Mouse (Mus musculus) forebrain, embryonic 14.5 days (tissue): ENCODE results near the gene Hmcn2. TPM values are rescaled to one million over a fixed set of nuclear protein-coding genes. Genes with fewer than 3 reads are reported as not detected.
A peak's percentile ranks its signal among the peaks of the same experiment; 100 is the strongest.

Source experiments
- ATAC-seq: fragments of 200-750 bp; cut with Nextera tagmentation; 2 replicates; pipeline ENCODE4 v1.8.0; 2017; ENCODE audit warnings: mild to moderate bottlenecking, moderate library complexity
- DNase-seq: peaks from one replicate; pipeline ENCODE4 v3.0.0-alpha.2; 2015; ENCODE audit warnings: low spot score
- H3K27ac ChIP-seq: fragments of 300-500 bp; sonication (generic); 2 replicates; pipeline ENCODE4 v1.5.1; 2014; ENCODE audit warnings: low read depth, mild to moderate bottlenecking, control low read depth, low read length, moderate library complexity
- H3K27me3 ChIP-seq: fragments of 300-500 bp; sonication (generic); replicated peaks from 2 replicates; pipeline ENCODE4 v1.6.1; 2014; ENCODE audit warnings: low read length, control low read depth, mixed read lengths; ENCODE audit not compliant: control insufficient read depth, insufficient read depth
- H3K36me3 ChIP-seq: fragments of 300-500 bp; sonication (generic); 2 replicates; pipeline ENCODE4 v1.6.1; 2014; ENCODE audit warnings: low read length, control low read depth; ENCODE audit not compliant: control insufficient read depth, insufficient read depth
- H3K4me1 ChIP-seq: fragments of 300-500 bp; sonication (generic); 2 replicates; pipeline ENCODE4 v1.6.1; 2014; ENCODE audit warnings: antibody characterized with exemption, low read length, control low read depth; ENCODE audit not compliant: control insufficient read depth, insufficient read depth
- H3K4me2 ChIP-seq: fragments of 300-500 bp; sonication (generic); 2 replicates; pipeline ENCODE4 v1.6.1; 2014; ENCODE audit warnings: mild to moderate bottlenecking, control low read depth, low read length
- H3K4me3 ChIP-seq: fragments of 300-500 bp; sonication (generic); 2 replicates; pipeline ENCODE4 v1.5.1; 2014; ENCODE audit warnings: low read depth, low read length, control low read depth
- H3K9ac ChIP-seq: fragments of 300-500 bp; sonication (generic); 2 replicates; pipeline ENCODE4 v1.6.1; 2014; ENCODE audit warnings: mild to moderate bottlenecking, low read length, control low read depth, moderate library complexity
- H3K9me3 ChIP-seq: fragments of 300-500 bp; sonication (generic); replicated peaks from 2 replicates; pipeline ENCODE4 v1.6.1; 2016; ENCODE audit warnings: low read length, control low read depth, mixed read lengths; ENCODE audit not compliant: control insufficient read depth
- WGBS: fragments of 180-500 bp; shearing (Covaris S2); extraction: QIAGEN DNeasy Blood & Tissue Kit; methylation state at CpG from one replicate; pipeline ENCODE4 v1.1.7; 2014; 5-methylcytosine and 5-hydroxymethylcytosine counted together
- polyA plus RNA-seq: library from polyadenylated mRNA; unstranded; fragments of >200 nt; fragmentation: Nextera tagmentation; extraction: Ambion mirVana; gene quantifications from 2 replicates; pipeline ENCODE4 v1.2.1, GENCODE M21; 2014

Gene Hmcn2
- polyA plus RNA-seq, 1 experiment from 2014 or later, result 0.17 TPM

GRCm38 (mm10) chr2:31278483-31278882, 35.7 kb upstream of the Hmcn2 start:
- Histone ChIP-seq H3K9me3 (no peaks in the 10 kb centered on the region), H3K36me3 (peaks cover 32% of the 10 kb centered on the region), H3K4me1 (peaks cover 3% of the 10 kb centered on the region; the same call in 1 of the 2 replicates), H3K27ac (peak overlapping the region; percentile 48; the same call in 1 of the 2 replicates), H3K9ac (no peak overlapping the region), H3K4me3 (no peak overlapping the region), H3K27me3 (no peaks in the 10 kb centered on the region), H3K4me2 (no peak overlapping the region)
- DNase-seq (peak; percentile 60), ATAC-seq (no peak)
- WGBS, result 53% methylated on average over 5 of the region's 5 CpGs

- no peak overlapping the region for H3K4me2 ChIP-seq
- H3K36me3 ChIP-seq, result peaks cover 50% of the 10 kb centered on the region
- H3K9ac ChIP-seq, result no peak overlapping the region
- 66% methylated on average over 8 of the region's 8 CpGs for WGBS
- ATAC-seq, result peak; percentile 12; the same call in 1 of the 2 replicates
- peak; percentile 55 for DNase-seq
- no peak overlapping the region for H3K4me3 ChIP-seq
- no peak overlapping the region for H3K27ac ChIP-seq
- no peaks in the 10 kb centered on the region for H3K27me3 ChIP-seq
- peaks cover 3% of the 10 kb centered on the region; the same call in 1 of the 2 replicates for H3K4me1 ChIP-seq
- H3K9me3 ChIP-seq, result no peaks in the 10 kb centered on the region
Measured at GRCm38 (mm10) chr2:31281138-31281537, 33.1 kb upstream of the Hmcn2 start.

- Histone ChIP-seq H3K9ac (no peak overlapping the region), H3K36me3 (peaks cover 61% of the 10 kb centered on the region), H3K4me3 (no peak overlapping the region), H3K27ac (no peak overlapping the region), H3K9me3 (no peaks in the 10 kb centered on the region), H3K27me3 (no peaks in the 10 kb centered on the region), H3K4me2 (no peak overlapping the region), H3K4me1 (peaks cover 3% of the 10 kb centered on the region; the same call in 1 of the 2 replicates)
- WGBS, result 53% methylated on average over 7 of the region's 7 CpGs
- ATAC-seq, result no peak
- DNase-seq, result no peak
Measured at GRCm38 (mm10) chr2:31282266-31282665, 31.9 kb upstream of the Hmcn2 start.

- Histone ChIP-seq H3K9me3 (no peaks in the 10 kb centered on the region), H3K27me3 (no peaks in the 10 kb centered on the region), H3K4me1 (peaks cover 3% of the 10 kb centered on the region; the same call in 1 of the 2 replicates), H3K4me2 (no peak overlapping the region), H3K27ac (no peak overlapping the region), H3K4me3 (no peak overlapping the region), H3K36me3 (peaks cover 63% of the 10 kb centered on the region), H3K9ac (no peak overlapping the region)
- no peak for ATAC-seq
- no peak for DNase-seq
- WGBS, result 96% methylated on average over 12 of the region's 12 CpGs
Measured at GRCm38 (mm10) chr2:31282880-31283279, 31.3 kb upstream of the Hmcn2 start.

GRCm38 (mm10) chr2:31284531-31284930, 29.7 kb upstream of the Hmcn2 start:
- DNase-seq, result no peak
- no peak overlapping the region for H3K4me3 ChIP-seq
- 89% methylated on average over 5 of the region's 5 CpGs for WGBS
- H3K4me1 ChIP-seq, result no peaks in the 10 kb centered on the region
- peaks cover 77% of the 10 kb centered on the region for H3K36me3 ChIP-seq
- no peak overlapping the region for H3K27ac ChIP-seq
- no peaks in the 10 kb centered on the region for H3K9me3 ChIP-seq
- no peak for ATAC-seq
- no peak overlapping the region for H3K9ac ChIP-seq
- no peaks in the 10 kb centered on the region for H3K27me3 ChIP-seq
- no peak overlapping the region for H3K4me2 ChIP-seq

- Histone ChIP-seq H3K36me3 (peaks cover 58% of the 10 kb centered on the region), H3K9me3 (no peaks in the 10 kb centered on the region)
Measured at GRCm38 (mm10) chr2:31291421-31291820, 22.8 kb upstream of the Hmcn2 start.

GRCm38 (mm10) chr2:31294985-31295384, 19.2 kb upstream of the Hmcn2 start:
- WGBS, result 0% methylated on average over 4 of the region's 4 CpGs
- Histone ChIP-seq H3K27me3 (no peaks in the 10 kb centered on the region), H3K36me3 (peaks cover 31% of the 10 kb centered on the region), H3K9ac (no peak overlapping the region), H3K9me3 (no peaks in the 10 kb centered on the region), H3K4me2 (no peak overlapping the region), H3K4me1 (0 out of 2 replicates have a peak, but pooled peaks cover 3% of the 10 kb centered on the region), H3K27ac (no peak overlapping the region), H3K4me3 (no peak overlapping the region)
- peak; percentile 71 for DNase-seq
- ATAC-seq, result no peak

More at GRCm38 (mm10) chr2:31291421-31291820, 22.8 kb upstream of the Hmcn2 start:
- Histone ChIP-seq H3K27ac (no peak overlapping the region), H3K4me1 (no peaks in the 10 kb centered on the region), H3K9ac (no peak overlapping the region), H3K27me3 (no peaks in the 10 kb centered on the region), H3K4me2 (no peak overlapping the region), H3K4me3 (no peak overlapping the region)
- DNase-seq, result peak; percentile 58
- no peak for ATAC-seq
- 10% methylated on average over 6 of the region's 6 CpGs for WGBS

DNA sequence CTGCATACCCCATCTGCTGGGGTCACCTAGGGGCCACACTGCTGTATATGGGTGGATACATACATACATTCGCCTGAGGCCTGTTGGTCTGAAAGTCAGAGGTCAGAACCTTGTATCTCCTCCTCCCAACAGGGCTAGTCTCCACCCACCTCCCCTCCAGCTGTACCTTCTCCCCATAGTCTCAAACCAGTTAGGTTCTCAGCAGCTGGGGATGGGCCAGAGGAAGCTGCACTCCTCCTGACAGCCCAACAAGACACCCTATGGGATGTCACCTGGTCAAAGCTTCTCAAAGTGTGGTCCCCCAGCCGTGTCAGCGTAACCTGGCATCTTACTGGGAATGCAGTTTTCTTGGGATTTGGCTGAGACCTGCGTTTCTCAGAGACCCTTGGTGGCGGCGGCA, 17.8 kb upstream of the Hmcn2 start:
- Histone ChIP-seq H3K27me3 (no peaks in the 10 kb centered on the region), H3K9me3 (no peaks in the 10 kb centered on the region), H3K4me1 (0 out of 2 replicates have a peak, but pooled peaks cover 3% of the 10 kb centered on the region), H3K36me3 (peaks cover 25% of the 10 kb centered on the region; the same call in 1 of the 2 replicates), H3K4me2 (no peak overlapping the region), H3K27ac (no peak overlapping the region), H3K9ac (no peak overlapping the region), H3K4me3 (no peak overlapping the region)
- DNase-seq, result no peak
- ATAC-seq, result no peak
- WGBS, result 86% methylated on average over 6 of the region's 6 CpGs

DNA sequence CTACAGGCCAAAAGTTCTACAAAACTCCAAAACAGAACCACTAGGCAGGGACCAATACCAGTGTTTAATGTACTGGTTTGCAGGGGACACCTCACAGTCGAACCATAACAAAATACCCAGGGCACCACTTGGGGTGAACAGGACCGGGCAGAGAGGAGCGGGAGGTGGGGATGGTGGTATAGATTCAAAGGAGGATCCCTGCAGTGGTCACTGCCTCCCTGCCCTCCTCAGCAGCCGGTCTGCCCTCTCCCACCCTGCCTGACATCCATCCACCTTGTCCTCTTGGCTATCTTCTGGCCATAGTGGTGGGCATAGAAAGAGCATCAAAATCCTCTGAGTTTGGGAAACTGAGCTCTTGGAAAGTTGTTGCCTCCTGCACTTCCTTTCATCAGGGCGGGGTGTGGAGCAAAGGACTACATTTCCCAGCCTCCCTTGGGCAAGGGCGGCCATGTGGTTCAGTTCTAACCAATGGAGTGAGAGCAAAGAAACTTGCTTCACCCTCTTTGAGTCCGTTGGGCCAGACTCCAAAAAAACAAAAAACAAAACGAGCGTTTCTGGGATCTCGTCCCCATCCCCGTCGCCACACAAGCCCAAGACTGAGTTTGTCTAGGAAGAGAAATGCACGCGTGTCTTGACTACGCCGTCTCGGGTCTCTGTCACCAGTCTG, 16.5 kb upstream of the Hmcn2 start:
- Histone ChIP-seq H3K9me3 (no peaks in the 10 kb centered on the region), H3K4me3 (peak overlapping the region; percentile 33), H3K36me3 (peaks cover 15% of the 10 kb centered on the region; the same call in 1 of the 2 replicates), H3K27ac (no peak overlapping the region), H3K27me3 (no peaks in the 10 kb centered on the region), H3K4me2 (peak overlapping the region; percentile 46), H3K9ac (peak overlapping the region; percentile 43), H3K4me1 (0 out of 2 replicates have a peak, but pooled peaks cover 3% of the 10 kb centered on the region)
- ATAC-seq, result peak; percentile 89
- WGBS, result 1% methylated on average over 17 of the region's 17 CpGs
- DNase-seq, result peak; percentile 89
